Mouse (Mus musculus): ENCODE measurements around the gene Gm5741. TPM values are rescaled to one million over a fixed set of nuclear protein-coding genes. Genes with fewer than 3 reads are reported as not detected.

Gene Gm5741
- polyA plus RNA-seq, 1 experiment from 2014 or later, result 1.7 TPM

Small RNA genes lying within 50 kb of the gene (microRNA-seq; reads per million reads assigned to microRNA genes)
- gene Gm23388 (0.69 reads per million), gene Mir7070 (1.0 reads per million)

Other genes with a start within 250 kb of the Gm5741 start
- gene Dand5, start 245.2 kb downstream of the Gm5741 start, polyA plus RNA-seq (2015; fragmentation: Nextera tagmentation; extraction: Ambion mirVana), result 11.7 and 12.4 TPM in 2 replicates
- 35.0 and 37.4 TPM in 2 replicates for gene Gadd45gip1, start 236.5 kb downstream of the Gm5741 start, polyA plus RNA-seq (2015; fragmentation: Nextera tagmentation; extraction: Ambion mirVana)
- 80.7 and 85.6 TPM in 2 replicates for gene Rad23a, start 227.3 kb downstream of the Gm5741 start, polyA plus RNA-seq (2015; fragmentation: Nextera tagmentation; extraction: Ambion mirVana)
- 662 and 691 TPM in 2 replicates for gene Calr, start 221.0 kb downstream of the Gm5741 start, polyA plus RNA-seq (2015; fragmentation: Nextera tagmentation; extraction: Ambion mirVana)
- gene Farsa, start 211.0 kb downstream of the Gm5741 start, polyA plus RNA-seq (2015; fragmentation: Nextera tagmentation; extraction: Ambion mirVana), result 108 and 113 TPM in 2 replicates
- gene Syce2, start 195.9 kb downstream of the Gm5741 start, polyA plus RNA-seq (2015; fragmentation: Nextera tagmentation; extraction: Ambion mirVana), result 27.7 and 33.2 TPM in 2 replicates
- gene Gcdh, start 174.1 kb downstream of the Gm5741 start, polyA plus RNA-seq (2015; fragmentation: Nextera tagmentation; extraction: Ambion mirVana), result 33.4 and 36.9 TPM in 2 replicates
- gene Klf1, start 166.1 kb downstream of the Gm5741 start, polyA plus RNA-seq (2015; fragmentation: Nextera tagmentation; extraction: Ambion mirVana), result 0.28 and 0.98 TPM in 2 replicates
- 5.0 and 6.1 TPM in 2 replicates for gene Dnase2a, start 159.4 kb downstream of the Gm5741 start, polyA plus RNA-seq (2015; fragmentation: Nextera tagmentation; extraction: Ambion mirVana)
- 85.7 and 86.1 TPM in 2 replicates for gene Mast1, start 130.6 kb downstream of the Gm5741 start, polyA plus RNA-seq (2015; fragmentation: Nextera tagmentation; extraction: Ambion mirVana)
- gene Rtbdn, start 121.0 kb downstream of the Gm5741 start, polyA plus RNA-seq (2015; fragmentation: Nextera tagmentation; extraction: Ambion mirVana), result 2.8 and 3.3 TPM in 2 replicates
- not detected in 2 replicates for gene Gm49661, start 98.5 kb downstream of the Gm5741 start, polyA plus RNA-seq (2015; fragmentation: Nextera tagmentation; extraction: Ambion mirVana)
- 1,134 and 1,161 TPM in 2 replicates for gene Prdx2, start 98.4 kb downstream of the Gm5741 start, polyA plus RNA-seq (2015; fragmentation: Nextera tagmentation; extraction: Ambion mirVana)
- 47.9 and 51.3 TPM in 2 replicates for gene Rnaseh2a, start 98.2 kb downstream of the Gm5741 start, polyA plus RNA-seq (2015; fragmentation: Nextera tagmentation; extraction: Ambion mirVana)
- gene Junb, start 89.3 kb downstream of the Gm5741 start, polyA plus RNA-seq (2015; fragmentation: Nextera tagmentation; extraction: Ambion mirVana), result 5.3 TPM in 2 replicates
- gene Hook2, start 77.4 kb downstream of the Gm5741 start, polyA plus RNA-seq (2015; fragmentation: Nextera tagmentation; extraction: Ambion mirVana), result 39.3 and 43.8 TPM in 2 replicates
- not detected in 2 replicates for gene Best2, start 53.5 kb downstream of the Gm5741 start, polyA plus RNA-seq (2015; fragmentation: Nextera tagmentation; extraction: Ambion mirVana)
- gene Asna1, start 42.7 kb downstream of the Gm5741 start, polyA plus RNA-seq (2015; fragmentation: Nextera tagmentation; extraction: Ambion mirVana), result 148 and 149 TPM in 2 replicates
- 114 and 120 TPM in 2 replicates for gene Trir, start 41.2 kb downstream of the Gm5741 start, polyA plus RNA-seq (2015; fragmentation: Nextera tagmentation; extraction: Ambion mirVana)
- 65.1 and 73.5 TPM in 2 replicates for gene Tnpo2, start 31.1 kb downstream of the Gm5741 start, polyA plus RNA-seq (2015; fragmentation: Nextera tagmentation; extraction: Ambion mirVana)
- 79.5 and 93.5 TPM in 2 replicates for gene Fbxw9, start 7.9 kb downstream of the Gm5741 start, polyA plus RNA-seq (2015; fragmentation: Nextera tagmentation; extraction: Ambion mirVana)
- gene Dhps, start 3.8 kb upstream of the Gm5741 start, polyA plus RNA-seq (2015; fragmentation: Nextera tagmentation; extraction: Ambion mirVana), result 114 and 120 TPM in 2 replicates
- gene Wdr83os, start 12.8 kb upstream of the Gm5741 start, polyA plus RNA-seq (2015; fragmentation: Nextera tagmentation; extraction: Ambion mirVana), result 129 and 133 TPM in 2 replicates
- gene Wdr83, start 13.3 kb upstream of the Gm5741 start, polyA plus RNA-seq (2015; fragmentation: Nextera tagmentation; extraction: Ambion mirVana), result 57.5 and 57.9 TPM in 2 replicates
- 18.1 and 18.2 TPM in 2 replicates for gene Man2b1, start 15.3 kb upstream of the Gm5741 start, polyA plus RNA-seq (2015; fragmentation: Nextera tagmentation; extraction: Ambion mirVana)
- gene Zfp791, start 55.1 kb upstream of the Gm5741 start, polyA plus RNA-seq (2015; fragmentation: Nextera tagmentation; extraction: Ambion mirVana), result 4.6 and 5.3 TPM in 2 replicates
- gene Cks1brt, start 83.9 kb upstream of the Gm5741 start, polyA plus RNA-seq (2015; fragmentation: Nextera tagmentation; extraction: Ambion mirVana), result not detected in 2 replicates
- not detected in 2 replicates for gene Olfr371, start 158.0 kb upstream of the Gm5741 start, polyA plus RNA-seq (2015; fragmentation: Nextera tagmentation; extraction: Ambion mirVana)
- 65.0 and 67.1 TPM in 2 replicates for gene Orc6, start 231.7 kb upstream of the Gm5741 start, polyA plus RNA-seq (2015; fragmentation: Nextera tagmentation; extraction: Ambion mirVana)
- 189 and 193 TPM in 2 replicates for gene Vps35, start 231.8 kb upstream of the Gm5741 start, polyA plus RNA-seq (2015; fragmentation: Nextera tagmentation; extraction: Ambion mirVana)

Measured in midbrain, embryonic 16.5 days (tissue).